Mouse (Mus musculus): ENCODE results near the gene Panx1.

The Panx1 gene

GRCm38 (mm10) chr9:15045084-15045669 lies at the start of gene Panx1:
Panx1 (minus strand) TSS chr9:15045478.
- no peak for DNase-seq (ENCODE audit: low read depth)

- DNase-seq (ENCODE audit: low read depth), result no peak
These were observed 23.5 kb upstream of the Panx1 start for GRCm38 (mm10) chr9:15068686-15069295.

- DNase-seq (ENCODE audit: low read depth), result no peak
These were observed 22.9 kb upstream of the Panx1 start for GRCm38 (mm10) chr9:15067995-15068685.

- DNase-seq (ENCODE audit: low read depth), result no peak
These were observed 18.9 kb upstream of the Panx1 start for GRCm38 (mm10) chr9:15064176-15064575.

GRCm38 (mm10) chr9:15060847-15061246 lies 15.6 kb upstream of the Panx1 start:
- no peak for DNase-seq (ENCODE audit: low read depth)

- no peak for DNase-seq (ENCODE audit: low read depth)
These were observed 14.7 kb upstream of the Panx1 start for GRCm38 (mm10) chr9:15060026-15060425.

GRCm38 (mm10) chr9:15045740-15046139 lies 462 bp upstream of the Panx1 start:
- no peak for DNase-seq (ENCODE audit: low read depth)

GRCm38 (mm10) chr9:15044391-15045083 lies 741 bp downstream of the Panx1 start:
- DNase-seq (ENCODE audit: low read depth), result no peak

- no peak for DNase-seq (ENCODE audit: low read depth)
These were observed 3.7 kb downstream of the Panx1 start for GRCm38 (mm10) chr9:15041556-15041955.

- no peak for DNase-seq (ENCODE audit: low read depth)
These were observed 5.4 kb downstream of the Panx1 start for GRCm38 (mm10) chr9:15039848-15040247.

- DNase-seq (ENCODE audit: low read depth), result no peak
These were observed 7.6 kb downstream of the Panx1 start for GRCm38 (mm10) chr9:15037704-15038103.

GRCm38 (mm10) chr9:15037237-15037636 lies 8.0 kb downstream of the Panx1 start:
- no peak for DNase-seq (ENCODE audit: low read depth)

GRCm38 (mm10) chr9:15036807-15037206 lies 8.5 kb downstream of the Panx1 start:
- DNase-seq (ENCODE audit: low read depth), result no peak

- DNase-seq (ENCODE audit: low read depth), result no peak
These were observed 8.9 kb downstream of the Panx1 start for GRCm38 (mm10) chr9:15036405-15036804.

- DNase-seq (ENCODE audit: low read depth), result no peak
These were observed 9.3 kb downstream of the Panx1 start for GRCm38 (mm10) chr9:15035979-15036378.

- DNase-seq (ENCODE audit: low read depth), result no peak
These were observed 10.6 kb downstream of the Panx1 start for GRCm38 (mm10) chr9:15034546-15035273.

GRCm38 (mm10) chr9:15033568-15034160 lies 11.6 kb downstream of the Panx1 start:
- no peak for DNase-seq (ENCODE audit: low read depth)

- DNase-seq (ENCODE audit: low read depth), result no peak
These were observed 12.5 kb downstream of the Panx1 start for GRCm38 (mm10) chr9:15032797-15033196.

GRCm38 (mm10) chr9:15030771-15031170 lies 14.5 kb downstream of the Panx1 start:
- DNase-seq (ENCODE audit: low read depth), result no peak

GRCm38 (mm10) chr9:15029025-15029727 lies 16.1 kb downstream of the Panx1 start:
- peak; percentile 44 for DNase-seq (ENCODE audit: low read depth)

GRCm38 (mm10) chr9:15027725-15028124 lies 17.6 kb downstream of the Panx1 start:
- DNase-seq (ENCODE audit: low read depth), result no peak

Data from c-Kit-positive CD71-positive TER-119-negative erythroid progenitor cells, embryonic 14.5 days (primary cell).